16 mouse cellular contexts compared by ENCODE assay signal in the genomic region with DNA sequence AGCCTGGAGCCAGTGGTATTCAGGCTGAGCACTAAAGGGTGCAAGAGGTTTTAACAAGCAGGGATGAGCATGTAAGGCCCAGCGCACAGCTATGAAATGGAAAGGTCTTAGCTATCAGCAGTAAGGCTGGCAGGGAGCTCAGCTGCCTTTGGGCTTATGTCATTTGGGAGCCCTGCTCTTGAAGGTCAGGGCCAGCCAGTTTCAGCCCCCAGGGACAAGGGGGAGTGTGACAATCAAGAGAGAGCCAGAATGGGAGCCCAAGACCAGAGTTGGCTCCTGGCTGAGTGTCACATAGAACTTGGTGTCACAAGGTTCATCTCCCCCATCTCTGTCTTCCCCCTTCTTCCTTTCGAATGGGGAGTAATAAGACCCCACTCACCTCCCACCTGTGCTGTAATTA. TPM values are rescaled to one million over a fixed set of nuclear protein-coding genes. Genes with fewer than 3 reads are reported as not detected.
DNase-seq lines count a peak whose midpoint lies in the region; ATAC-seq and TF ChIP-seq lines count a peak whose summit lies in the region.
"Had no signal": no experiment of that assay in that cellular context is flagged by ENCODE, and none has a peak within 500 bp of the region (broad histone marks: within the 10 kb centered on the region; RNA-seq: fewer than 3 reads in every experiment).

No protein-coding gene starts in this region.

- peaks cover 48% of the 10 kb centered on the region for H3K4me1 ChIP-seq in forebrain, embryonic 16.5 days (replicated peaks; ENCODE audit: control insufficient read depth, insufficient read depth, low read length)
- peaks cover 63% of the 10 kb centered on the region for H3K4me1 ChIP-seq in forebrain, embryonic 13.5 days
- H3K4me1 ChIP-seq in kidney, adult 2 months (ENCODE audit: control insufficient read depth, insufficient read depth, low read length): peaks cover 17% of the 10 kb centered on the region
- H3K4me1 ChIP-seq in embryonic fibroblast, embryonic 13.5 days (ENCODE audit: control insufficient read depth, insufficient read depth, low read length): peaks cover 29% of the 10 kb centered on the region

- no peak for DNase-seq in kidney, adult 2 months
- no peak for DNase-seq in kidney, postnatal 14 days
- DNase-seq in Muller cell, postnatal 12 days (ENCODE audit: inconsistent ontology term): peak; percentile 91
- DNase-seq in ovary, postnatal 10 days (ENCODE audit: low spot score): no peak
- no peak for DNase-seq in cerebellum, adult 8-10 months
- DNase-seq: liver; right cerebral cortex, postnatal 25 days had no signal

- H3K27ac ChIP-seq in forebrain, embryonic 16.5 days (ENCODE audit: low read length): peak overlapping the region; percentile 34; the same call in 1 of the 2 replicates
- H3K27ac ChIP-seq in forebrain, embryonic 13.5 days: no peak overlapping the region
- H3K27ac ChIP-seq in kidney, adult 2 months (ENCODE audit: insufficient read depth, low read depth, low read length): 0 out of 2 replicates have a peak overlapping the region, but pooled peaks have one; percentile 25
- peak overlapping the region; percentile 72 for H3K27ac ChIP-seq in embryonic fibroblast, embryonic 13.5 days (ENCODE audit: insufficient read depth, low read length)
- H3K27ac ChIP-seq: embryonic facial prominence, embryonic 15.5 days; left cerebral cortex, adult 2 months had no signal

- ATAC-seq in forebrain, embryonic 16.5 days: no peak
- ATAC-seq in forebrain, embryonic 13.5 days: no peak
- ATAC-seq: intestine, postnatal 0 days had no signal

- no peak overlapping the region for H3K4me2 ChIP-seq in forebrain, embryonic 16.5 days (ENCODE audit: low read length)
- no peak overlapping the region for H3K4me2 ChIP-seq in forebrain, embryonic 13.5 days
- H3K4me2 ChIP-seq: embryonic facial prominence, embryonic 15.5 days had no signal

- H3K36me3 ChIP-seq in forebrain, embryonic 16.5 days (ENCODE audit: control insufficient read depth, insufficient read depth): no peaks in the 10 kb centered on the region
- no peaks in the 10 kb centered on the region for H3K36me3 ChIP-seq in forebrain, embryonic 13.5 days (ENCODE audit: poor library complexity, severe bottlenecking)
- no peaks in the 10 kb centered on the region for H3K36me3 ChIP-seq in kidney, adult 2 months (ENCODE audit: control insufficient read depth, insufficient read depth, low read length)
- H3K36me3 ChIP-seq: embryonic facial prominence, embryonic 15.5 days had no signal

- no peaks in the 10 kb centered on the region for H3K27me3 ChIP-seq in forebrain, embryonic 16.5 days (replicated peaks; ENCODE audit: control insufficient read depth, insufficient read depth, low read length)
- 0 out of 2 replicates have a peak, but pooled peaks cover 2% of the 10 kb centered on the region for H3K27me3 ChIP-seq in forebrain, embryonic 13.5 days
- no peaks in the 10 kb centered on the region for H3K27me3 ChIP-seq in kidney, adult 2 months (replicated peaks; ENCODE audit: control insufficient read depth, insufficient read depth, low read length)
- H3K27me3 ChIP-seq: embryonic facial prominence, embryonic 15.5 days had no signal

- no peaks in the 10 kb centered on the region for H3K9me3 ChIP-seq in forebrain, embryonic 16.5 days (ENCODE audit: control insufficient read depth, low read length)
- no peaks in the 10 kb centered on the region for H3K9me3 ChIP-seq in forebrain, embryonic 13.5 days (replicated peaks)
- H3K9me3 ChIP-seq: embryonic facial prominence, embryonic 15.5 days had no signal

- no peak for TF ChIP-seq POLR2A in kidney, adult 2 months (IDR thresholded peaks at IDR 0.05; ENCODE audit: low read depth, low read length)
- TF ChIP-seq POLR2A in embryonic fibroblast, embryonic 13.5 days (IDR thresholded peaks at IDR 0.05; ENCODE audit: low read depth, low read length): no peak

- no peak overlapping the region for H3K4me3 ChIP-seq in forebrain, embryonic 16.5 days (replicated peaks; ENCODE audit: low read length)
- H3K4me3 ChIP-seq in forebrain, embryonic 13.5 days: no peak overlapping the region
- no peak overlapping the region for H3K4me3 ChIP-seq in kidney, adult 2 months (ENCODE audit: insufficient read depth, low read depth, low read length)
- no peak overlapping the region for H3K4me3 ChIP-seq in embryonic fibroblast, embryonic 13.5 days (ENCODE audit: insufficient read depth, low read length)
- H3K4me3 ChIP-seq: embryonic facial prominence, embryonic 15.5 days; left cerebral cortex, adult 2 months had no signal

- 67% methylated on average over 2 of the region's 2 CpGs for WGBS in forebrain, embryonic 16.5 days
- WGBS in forebrain, embryonic 13.5 days: 66% methylated on average over 2 of the region's 2 CpGs
- 66% methylated on average over 2 of the region's 2 CpGs for WGBS in kidney, adult 2 months

- no peak overlapping the region for H3K9ac ChIP-seq in forebrain, embryonic 16.5 days (replicated peaks; ENCODE audit: low read depth, low read length)
- H3K9ac ChIP-seq in forebrain, embryonic 13.5 days: no peak overlapping the region
- H3K9ac ChIP-seq: embryonic facial prominence, embryonic 15.5 days had no signal

- TF ChIP-seq CTCF in kidney, adult 2 months (conservative IDR thresholded peaks at IDR 0.05; ENCODE audit: insufficient read depth, insufficient read length, low read depth, low read length): no peak
- no peak for TF ChIP-seq CTCF in embryonic fibroblast, embryonic 13.5 days (IDR thresholded peaks at IDR 0.05; ENCODE audit: borderline replicate concordance, insufficient read depth, low read length)

RNA-seq across cellular contexts. Expression of gene Klhdc8a, which starts 11.0 kb away (rescaled TPM):
- 2.7 and 3.4 TPM in 2 replicates for polyA plus RNA-seq in forebrain, embryonic 16.5 days (2015; fragmentation: Nextera tagmentation; extraction: Ambion mirVana)
- polyA plus RNA-seq in forebrain, embryonic 13.5 days (2015; fragmentation: Nextera tagmentation; extraction: Ambion mirVana): 1.2 and 1.6 TPM in 2 replicates
- polyA plus RNA-seq in kidney, adult 2 months (2012; rRNA removed): 15.7 and 17.7 TPM in 2 replicates
- polyA plus RNA-seq in embryonic fibroblast, embryonic 13.5 days (2011; ENCODE audit: insufficient read length, low read depth, missing spikeins): 10.5 and 16.1 TPM in 2 replicates

RNA-seq across cellular contexts. Expression of gene Nuak2, which starts 28.5 kb away (rescaled TPM):
- 13.3 and 13.4 TPM in 2 replicates for polyA plus RNA-seq in forebrain, embryonic 16.5 days (2015; fragmentation: Nextera tagmentation; extraction: Ambion mirVana)
- polyA plus RNA-seq in forebrain, embryonic 13.5 days (2015; fragmentation: Nextera tagmentation; extraction: Ambion mirVana): 28.8 and 36.5 TPM in 2 replicates
- polyA plus RNA-seq in kidney, adult 2 months (2012; rRNA removed): 56.1 and 73.7 TPM in 2 replicates
- polyA plus RNA-seq in embryonic fibroblast, embryonic 13.5 days (2011; ENCODE audit: insufficient read length, low read depth, missing spikeins): 9.2 and 14.2 TPM in 2 replicates

RNA-seq across cellular contexts. Expression of gene Gm10188, which starts 57.9 kb away (rescaled TPM):
- 0.86 TPM in 1 of 2 replicates, not detected in the other for polyA plus RNA-seq in forebrain, embryonic 16.5 days (2015; fragmentation: Nextera tagmentation; extraction: Ambion mirVana)
- 1.0 and 1.1 TPM in 2 replicates for polyA plus RNA-seq in forebrain, embryonic 13.5 days (2015; fragmentation: Nextera tagmentation; extraction: Ambion mirVana)
- not detected in 2 replicates for polyA plus RNA-seq in kidney, adult 2 months (2012; rRNA removed)
- not detected in 2 replicates for polyA plus RNA-seq in embryonic fibroblast, embryonic 13.5 days (2011; ENCODE audit: insufficient read length, low read depth, missing spikeins)
- polyA plus RNA-seq: embryonic facial prominence, embryonic 15.5 days; intestine, postnatal 0 days; large intestine, adult 2 months; lung, postnatal 0 days; thymus, postnatal 0 days had no signal
